Mouse (Mus musculus) spleen, adult 2 months (tissue): ENCODE results near the gene Snx27.

Source experiments
- CTCF ChIP-seq: fragments of 200-500 bp; IDR thresholded peaks from 2 replicates; pipeline ENCODE4 v1.5.1; 2011; ENCODE audit warnings: mild to moderate bottlenecking, inconsistent platforms; ENCODE audit not compliant: insufficient read depth, insufficient read length, insufficient replicate concordance; ENCODE audit errors: extremely low read depth
- POLR2A ChIP-seq: fragments of 200-500 bp; IDR thresholded peaks from 2 replicates; pipeline ENCODE4 v1.6.1; 2011; ENCODE audit warnings: low read depth, low read length, inconsistent platforms

DNA sequence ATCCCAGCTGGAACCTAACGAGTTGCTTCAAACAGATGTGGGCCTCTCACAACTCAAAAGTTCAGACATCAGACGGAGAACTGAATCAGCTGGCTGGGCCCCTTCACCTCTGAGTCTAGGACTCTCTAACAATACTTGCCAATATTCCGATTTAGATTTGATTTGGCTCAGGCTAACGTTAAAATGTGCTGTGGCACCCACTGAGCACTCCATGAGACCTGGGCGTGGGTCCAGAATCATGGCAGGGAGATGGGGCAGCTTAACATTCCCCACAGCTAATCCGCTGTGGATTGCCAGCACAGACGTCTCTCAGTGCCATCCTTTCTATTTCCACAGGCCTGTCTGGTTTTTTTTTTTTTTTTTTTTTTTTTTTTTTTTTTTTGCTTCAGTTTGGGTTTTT, 96.6 kb downstream of the Snx27 start:
- no peak for TF ChIP-seq CTCF
- no peak for TF ChIP-seq POLR2A
